Mouse (Mus musculus): ENCODE results near the gene Reg4.
A peak's percentile ranks its signal among the peaks of the same experiment; 100 is the strongest.

The Reg4 gene

DNA sequence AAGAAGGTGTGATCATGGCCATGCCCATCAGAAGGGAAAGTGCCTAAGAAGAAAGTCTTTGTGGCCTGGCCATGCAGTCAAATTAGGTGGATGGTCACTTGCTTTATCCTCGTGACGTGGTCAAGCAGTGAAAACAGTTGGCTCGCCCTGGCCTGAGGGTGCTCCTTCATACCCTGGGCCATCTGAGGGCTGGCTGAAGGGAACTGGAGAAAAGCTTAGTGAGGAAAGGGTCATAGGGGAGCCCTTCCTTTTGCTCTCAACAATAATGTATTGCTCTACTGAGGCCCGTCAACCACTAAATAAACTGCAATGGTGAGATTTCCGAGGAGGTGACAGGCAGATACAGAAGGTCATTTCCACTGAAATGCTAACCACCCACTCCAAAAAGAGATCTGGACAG, 15.3 kb downstream of the Reg4 start:
- DNase-seq (ENCODE audit: low spot score) = no peak

DNA sequence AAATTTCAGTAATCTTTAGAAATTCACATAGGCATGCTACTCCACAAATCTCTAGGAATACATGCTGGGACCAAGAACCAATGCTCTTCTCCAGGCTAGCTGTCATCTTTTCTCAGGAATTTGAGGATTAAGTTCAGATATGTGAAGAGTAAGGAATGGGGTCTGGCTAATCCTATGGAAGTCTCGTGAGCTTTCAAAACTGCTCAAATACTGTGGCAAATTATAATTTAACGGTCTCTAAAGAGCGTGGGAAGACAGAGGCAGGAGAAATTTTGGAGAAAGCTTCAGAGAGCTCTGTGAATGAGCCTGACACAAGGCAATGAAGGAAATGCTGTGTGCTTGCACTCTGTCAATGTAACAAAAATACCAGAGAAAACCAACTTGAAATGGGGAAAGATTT, 16.2 kb downstream of the Reg4 start:
- no peak for DNase-seq (ENCODE audit: low spot score)

DNA sequence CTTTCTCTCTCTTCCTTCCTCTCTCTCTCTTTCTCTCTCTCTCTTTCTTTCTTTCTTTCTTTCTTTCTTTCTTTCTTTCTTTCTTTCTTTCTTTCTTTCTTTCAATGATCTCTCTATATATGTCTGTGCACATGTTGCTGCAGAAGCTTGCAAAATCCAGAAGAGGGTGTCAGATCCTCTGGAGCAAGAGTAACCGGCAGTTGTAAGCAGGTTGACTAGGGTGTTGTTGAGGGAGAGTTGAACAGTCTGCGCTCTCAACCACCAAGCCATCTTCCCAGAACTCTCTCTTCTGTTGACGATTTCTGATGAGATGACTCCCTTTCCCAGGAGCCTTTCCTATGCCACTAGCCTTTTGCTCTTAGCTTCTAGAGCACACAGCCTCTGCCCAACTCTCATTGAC, 20.1 kb downstream of the Reg4 start:
- no peak for DNase-seq (ENCODE audit: low spot score)

DNA sequence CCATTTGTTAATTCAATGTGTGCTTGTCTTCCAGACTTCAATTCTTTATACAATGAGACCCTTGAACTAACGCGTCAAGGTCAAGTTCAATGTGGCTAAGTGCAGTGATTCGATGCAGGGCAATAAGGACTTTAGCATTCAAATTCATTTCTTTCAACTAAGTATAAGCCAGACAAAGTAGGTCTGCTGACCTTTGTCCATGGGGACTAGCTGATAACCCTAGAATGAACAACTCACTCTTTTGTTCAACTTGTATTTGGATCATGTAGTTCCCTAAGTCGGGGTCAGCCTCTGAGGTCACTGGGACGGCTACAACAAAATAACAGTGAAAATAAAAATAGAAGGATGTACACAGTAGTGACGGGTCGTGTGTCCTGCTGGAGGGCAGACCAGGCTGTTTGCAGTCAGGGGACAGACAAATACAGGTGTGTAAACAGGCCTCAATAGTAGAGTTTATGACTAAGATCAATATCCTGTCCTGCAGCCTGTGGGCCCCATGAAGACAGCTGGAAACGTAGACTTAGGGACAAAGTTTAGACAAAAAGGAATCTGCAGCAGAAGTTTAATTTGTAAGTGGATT, 20.6 kb downstream of the Reg4 start:
- DNase-seq (ENCODE audit: low spot score) = no peak

DNA sequence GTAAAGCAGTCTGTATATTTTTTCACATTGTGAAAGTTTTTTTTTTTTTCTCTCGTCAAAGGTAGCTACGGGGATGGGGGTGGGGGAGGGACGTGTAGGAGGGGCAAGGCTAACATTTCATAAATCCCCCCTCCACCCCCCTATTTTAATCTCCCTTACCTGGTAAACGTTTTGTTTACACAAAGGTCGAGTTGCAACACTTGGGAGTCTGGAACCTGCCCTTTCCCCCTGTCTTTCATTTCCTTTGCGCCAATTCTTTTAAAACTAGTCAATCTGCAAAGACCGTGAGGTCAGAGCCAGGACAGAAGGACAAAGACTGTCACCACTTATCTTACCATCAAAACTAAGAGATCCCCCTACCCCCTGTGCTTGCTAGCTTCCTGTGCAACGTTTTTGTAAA, 23.9 kb downstream of the Reg4 start:
- no peak for DNase-seq (ENCODE audit: low spot score)

DNA sequence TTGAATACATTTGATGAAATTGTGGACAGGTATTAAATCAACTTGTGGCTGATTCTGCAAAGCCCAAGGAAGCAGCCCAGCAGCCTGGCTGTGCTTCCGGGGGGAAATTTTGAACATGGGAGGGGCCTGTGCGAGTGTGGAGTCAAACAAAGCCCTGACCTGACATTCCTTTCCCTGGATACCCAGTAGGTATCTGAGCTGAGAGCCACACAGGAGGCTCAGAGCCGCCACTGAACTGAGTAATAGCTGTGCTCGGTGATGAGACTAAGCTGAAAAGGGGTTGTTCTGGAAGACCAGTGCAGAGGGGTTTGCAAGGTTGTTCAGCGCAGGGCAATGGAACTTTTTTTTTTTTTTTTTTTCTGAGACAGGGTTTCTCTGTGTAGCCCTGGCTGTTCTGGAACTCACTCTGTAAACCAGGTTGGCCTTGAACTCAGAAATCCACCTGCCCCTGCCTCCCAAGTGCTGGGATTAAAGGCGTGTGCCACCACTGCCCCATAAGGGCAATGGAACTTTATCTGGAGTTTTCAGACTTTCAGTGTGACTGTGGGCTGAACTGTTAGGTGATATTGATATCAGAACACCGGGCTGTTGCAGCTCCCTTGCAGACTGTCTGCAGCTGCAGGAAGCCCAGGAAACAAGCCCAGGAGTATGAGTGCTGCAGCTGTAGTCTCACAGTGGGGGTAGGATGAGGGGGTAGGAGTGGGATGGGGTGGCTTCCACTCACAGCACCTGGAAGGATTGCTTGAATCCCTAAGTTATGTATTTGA, 25.2 kb downstream of the Reg4 start:
- no peak for DNase-seq (ENCODE audit: low spot score)

DNA sequence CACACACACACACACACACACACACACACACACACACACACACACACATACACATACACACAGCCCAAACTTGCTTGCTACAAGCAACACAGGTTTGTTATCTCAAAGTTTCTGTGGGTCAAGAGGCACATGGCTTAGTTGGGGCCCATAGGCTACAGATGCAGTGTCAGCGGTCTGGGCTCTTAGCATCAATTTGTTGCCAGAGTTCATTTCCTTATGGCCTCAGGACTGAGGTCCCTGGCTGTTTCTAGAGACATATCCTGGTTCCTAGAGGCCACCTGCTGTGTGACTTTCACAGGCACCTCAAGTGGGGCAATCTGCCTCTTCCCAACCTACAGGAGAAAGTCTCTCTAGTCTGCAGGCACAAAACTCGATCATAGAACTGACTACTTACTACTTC, 27.4 kb downstream of the Reg4 start:
- DNase-seq (ENCODE audit: low spot score) = no peak

DNA sequence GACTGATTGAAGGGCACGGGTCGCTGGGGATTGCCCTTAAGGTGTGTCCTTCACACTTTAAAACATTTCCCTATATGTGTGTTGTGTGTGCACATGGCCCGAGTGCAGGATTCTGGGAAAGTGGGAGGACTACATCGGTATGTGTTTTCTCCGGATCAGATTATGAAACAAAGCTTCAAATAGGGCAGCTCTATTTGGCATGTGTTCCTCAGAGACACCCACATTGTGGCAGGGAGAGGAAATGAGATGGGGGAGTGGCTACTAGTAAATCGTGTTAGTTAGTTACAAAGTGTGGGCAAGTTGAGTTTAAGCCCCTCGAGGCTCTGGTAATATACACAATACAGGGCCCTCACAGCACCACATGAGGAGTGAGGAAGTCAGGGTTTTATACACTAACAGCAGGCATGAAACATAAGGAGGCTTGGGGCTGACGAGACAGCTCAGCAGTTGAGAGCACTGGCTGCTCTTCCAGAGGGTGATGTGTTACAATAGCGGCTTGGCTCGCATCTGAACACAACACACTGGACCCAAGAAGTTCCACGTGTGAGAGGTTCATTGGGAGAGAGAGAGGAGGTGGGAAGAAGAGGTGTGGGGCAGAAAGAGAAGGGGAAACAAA, 28.0 kb downstream of the Reg4 start:
- no peak for DNase-seq (ENCODE audit: low spot score)

DNA sequence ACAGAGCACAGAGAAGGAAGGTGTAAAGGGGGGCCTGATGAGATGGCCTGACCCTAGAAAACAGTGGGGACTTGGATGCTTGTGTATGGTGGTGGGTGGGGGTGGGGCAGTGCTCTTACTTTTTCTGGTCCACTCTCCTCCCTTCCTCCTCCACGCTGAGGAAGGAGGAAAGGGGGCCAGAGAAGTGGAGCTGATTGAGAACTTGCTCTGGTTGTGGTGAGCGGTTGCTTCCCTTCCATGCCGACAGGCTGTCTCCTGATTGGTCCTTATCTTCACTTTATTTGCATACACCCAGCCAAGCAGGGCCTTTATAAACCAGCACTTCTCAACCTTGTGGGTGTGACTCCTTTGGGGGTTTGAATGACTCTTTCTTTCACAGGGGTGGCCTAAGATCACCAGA, 32.1 kb downstream of the Reg4 start:
- DNase-seq (ENCODE audit: low spot score) = no peak

DNA sequence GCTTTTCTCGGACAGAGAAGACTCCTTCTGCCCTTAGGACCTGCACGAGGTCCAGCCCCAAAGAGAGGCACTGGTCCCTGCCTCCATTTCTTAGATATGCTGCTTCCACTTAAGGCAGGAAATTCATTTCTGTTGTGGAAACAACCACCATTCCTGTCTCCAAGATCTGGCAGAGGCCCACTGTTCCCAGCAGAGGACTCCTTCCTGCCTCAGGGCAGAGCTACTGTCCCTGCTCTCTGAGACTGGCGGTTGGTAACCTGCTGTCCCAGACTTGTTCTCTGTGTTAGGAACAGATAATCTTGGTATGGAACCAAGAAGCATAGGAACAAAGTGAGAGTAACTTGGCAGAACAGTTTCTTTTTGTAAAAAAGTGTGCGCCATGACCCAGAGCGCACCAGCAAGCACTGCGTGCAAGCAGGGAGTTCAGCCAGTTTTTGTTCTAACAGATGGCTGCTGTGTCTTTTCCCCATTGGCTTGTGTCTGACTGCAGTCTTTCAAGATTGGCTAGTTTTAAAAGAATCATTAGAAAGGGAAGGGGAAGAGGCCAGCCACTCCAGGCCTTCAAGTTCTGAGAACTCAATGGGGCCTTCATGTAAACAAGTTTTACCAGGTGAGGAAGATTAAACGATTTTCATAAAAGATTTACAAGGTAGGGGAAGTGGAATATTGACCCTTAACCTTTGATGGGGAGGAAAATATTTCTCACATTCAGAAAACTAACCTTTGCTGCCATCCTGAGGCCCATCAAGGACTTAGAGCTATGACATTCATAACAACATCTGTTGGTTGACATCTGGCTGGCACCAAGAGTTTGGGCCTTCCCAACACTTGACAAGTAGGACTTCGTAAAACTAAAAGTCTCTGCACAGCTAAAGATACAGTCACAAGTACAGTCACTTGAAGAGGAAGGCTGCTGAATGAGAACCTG, 33.0 kb downstream of the Reg4 start:
- DNase-seq (ENCODE audit: low spot score) = no peak

DNA sequence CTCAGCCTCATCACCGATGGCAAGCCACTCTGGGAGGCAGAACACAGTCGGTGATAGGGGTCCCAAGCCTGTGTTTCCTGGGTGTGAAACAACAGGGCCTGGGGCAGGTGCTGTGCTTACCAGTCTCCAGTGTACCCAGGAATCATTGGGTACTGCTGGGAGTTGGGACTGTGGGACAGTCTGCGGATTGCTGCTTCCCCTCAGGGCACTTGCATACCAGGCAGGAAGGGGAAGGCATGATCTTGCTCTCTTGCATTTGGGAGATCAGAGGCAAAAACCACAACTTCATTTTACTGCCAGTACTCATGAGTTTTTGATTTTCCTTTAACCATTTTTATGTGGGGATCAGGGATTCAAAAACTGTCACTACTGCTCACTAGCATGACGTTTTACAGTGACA, 36.8 kb downstream of the Reg4 start:
- no peak for DNase-seq (ENCODE audit: low spot score)

DNA sequence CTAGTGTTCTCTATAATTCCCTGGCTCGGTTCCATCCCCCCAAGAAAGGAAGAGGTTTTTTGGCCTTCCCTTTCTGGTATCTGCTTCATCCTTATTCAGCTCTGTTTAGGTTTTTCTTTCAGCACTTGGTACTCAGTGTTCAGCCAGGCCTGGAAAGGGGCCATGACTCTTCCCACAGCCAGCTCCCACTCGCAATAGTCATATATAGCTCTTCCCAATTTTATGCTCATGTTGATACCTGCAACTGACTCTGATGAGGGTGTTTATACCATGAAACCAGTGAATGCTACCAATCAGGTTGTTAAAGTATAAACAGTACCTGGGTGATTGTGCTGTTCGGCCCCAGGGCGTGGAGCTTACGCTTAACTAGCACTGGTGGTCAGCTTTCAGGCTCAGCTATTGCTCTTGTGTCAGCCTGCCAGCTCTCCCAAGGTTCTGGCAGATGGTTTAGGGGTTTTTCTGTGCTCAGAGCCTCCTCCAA, 37.4 kb downstream of the Reg4 start:
- peak; percentile 23 for DNase-seq (ENCODE audit: low spot score)

DNA sequence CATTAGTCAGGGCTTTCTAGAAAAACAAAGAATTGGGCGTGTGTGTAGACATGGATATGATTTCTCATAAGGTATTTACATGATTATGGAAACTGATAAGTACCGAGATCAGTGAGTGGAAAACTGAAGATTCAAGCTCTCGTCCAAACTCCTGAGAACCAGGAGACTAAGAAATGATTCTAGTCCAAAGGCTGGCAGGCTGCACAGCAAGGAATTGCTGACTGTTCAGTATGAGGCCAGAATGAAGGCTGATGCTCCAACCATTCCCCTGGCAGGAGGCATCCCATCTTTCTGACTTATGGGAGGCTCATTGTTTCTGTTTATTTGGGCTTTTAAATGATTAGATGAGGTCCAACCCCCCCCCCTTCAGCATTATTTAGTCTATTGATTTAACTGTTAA, 38.6 kb downstream of the Reg4 start:
- no peak for DNase-seq (ENCODE audit: low spot score)

DNA sequence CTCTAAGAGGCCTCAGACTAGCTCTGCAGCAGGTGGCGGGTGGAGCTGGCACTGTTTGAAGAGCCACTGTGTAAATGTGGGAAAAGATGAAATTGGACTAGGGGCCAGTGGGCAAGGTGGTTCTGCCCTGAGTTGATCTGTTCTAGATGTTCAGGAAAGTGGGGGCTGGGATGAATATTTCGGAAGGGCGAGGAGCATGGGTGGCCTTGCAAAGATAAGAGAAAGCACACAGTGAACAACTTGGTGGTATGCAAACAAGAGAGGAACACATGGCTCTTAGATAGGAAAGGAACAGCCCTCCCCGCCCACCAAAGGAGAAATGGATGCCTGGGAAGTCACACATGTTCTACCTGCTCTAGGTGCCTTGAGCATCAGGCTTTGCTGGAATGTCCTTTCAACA, 39.5 kb downstream of the Reg4 start:
- DNase-seq (ENCODE audit: low spot score) = no peak

DNA sequence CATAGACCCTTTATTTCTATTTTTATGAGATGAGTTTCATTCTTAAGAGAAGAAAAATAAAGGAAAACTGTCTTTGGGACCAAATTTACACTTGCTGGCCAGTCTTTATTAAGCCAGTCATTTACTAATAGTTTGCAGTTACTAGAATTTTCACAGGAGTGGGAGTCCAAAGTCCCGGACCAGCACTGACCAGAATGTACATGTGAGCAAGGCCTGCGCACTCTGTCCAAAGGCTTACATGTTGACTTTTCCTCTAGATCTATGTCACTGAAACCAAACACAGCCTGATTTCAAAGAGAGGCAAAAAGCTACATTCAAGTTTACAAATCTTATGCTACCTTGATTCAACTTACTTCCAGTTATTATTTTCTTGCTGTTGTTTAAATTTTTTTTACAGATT, 40.2 kb downstream of the Reg4 start:
- DNase-seq (ENCODE audit: low spot score) = no peak

DNA sequence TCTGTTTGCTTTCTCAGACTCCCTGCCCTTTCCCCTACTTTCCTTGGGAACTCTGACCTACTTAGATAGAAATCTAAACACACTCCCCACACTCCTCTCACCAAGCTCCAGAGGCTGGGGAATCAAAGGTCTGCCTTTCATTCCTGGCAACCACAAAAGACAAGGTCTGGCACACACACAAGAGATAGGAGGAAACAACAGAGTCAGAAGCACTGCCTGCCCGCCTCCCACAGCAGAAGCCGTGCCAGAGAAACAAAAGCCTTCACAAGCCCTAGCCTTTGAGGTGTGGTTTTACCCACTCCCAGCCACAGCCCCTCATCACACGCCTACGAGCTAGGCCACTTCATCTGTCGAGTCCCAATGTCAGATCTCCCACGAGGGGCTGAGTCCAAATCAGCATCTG, 45.3 kb downstream of the Reg4 start:
- DNase-seq (ENCODE audit: low spot score) = no peak

DNA sequence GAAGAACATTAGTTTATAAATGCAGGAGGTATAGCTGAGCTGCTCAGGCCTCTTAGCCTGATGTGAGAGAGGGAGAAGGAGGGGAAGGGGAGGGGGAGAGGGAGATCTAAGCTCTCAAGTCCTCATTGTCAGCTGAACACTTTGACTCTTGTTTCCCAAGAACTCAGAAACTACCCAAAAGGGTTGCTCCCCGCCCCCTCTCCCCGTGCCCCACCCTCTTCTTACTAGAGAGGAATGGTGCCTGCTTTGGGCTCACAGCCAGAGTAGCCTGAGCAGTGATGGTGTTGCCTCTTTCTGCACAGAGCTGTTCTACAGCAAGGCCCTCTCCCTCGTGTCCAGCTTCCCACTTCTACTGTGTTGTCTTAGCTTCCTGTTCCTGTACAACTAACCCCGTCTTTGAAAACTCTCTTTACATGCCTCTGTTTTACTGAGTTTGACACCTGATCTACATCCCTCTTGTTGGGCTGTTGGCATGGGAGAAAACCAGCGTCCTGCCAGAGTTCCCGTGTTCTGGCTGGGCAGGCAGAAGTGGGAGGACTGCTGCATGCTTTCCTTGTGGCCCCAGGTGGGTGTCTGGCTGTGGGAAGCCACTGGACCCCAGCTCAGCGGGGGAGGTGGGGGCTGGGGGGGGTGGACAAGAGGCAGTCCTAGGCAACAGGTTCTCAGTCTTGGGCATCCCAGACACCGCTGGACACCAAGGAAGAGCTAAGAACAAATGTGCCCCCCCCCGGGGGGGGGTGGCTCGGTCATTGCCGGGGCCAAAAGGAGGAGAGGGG, 51.9 kb downstream of the Reg4 start:
- no peak for DNase-seq (ENCODE audit: low spot score)

DNA sequence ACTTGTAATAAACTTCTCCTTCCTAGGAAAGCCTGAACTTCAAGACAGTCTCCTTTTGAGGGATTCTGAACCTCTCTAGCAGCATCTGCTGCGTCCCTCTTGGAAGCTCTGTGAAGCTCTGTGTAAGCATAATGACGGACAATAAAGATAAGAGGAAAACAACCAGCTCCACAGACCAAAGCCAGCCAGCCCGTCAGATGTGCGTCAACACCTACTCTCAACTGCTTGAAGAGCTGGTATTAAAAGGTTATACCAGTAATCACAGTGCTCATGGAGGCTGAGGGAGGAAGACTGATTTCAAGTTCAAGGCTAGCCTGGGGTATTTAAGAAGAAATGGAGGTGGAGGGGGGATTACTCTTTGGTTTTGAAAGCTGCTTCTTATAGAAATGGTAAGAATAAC, 57.7 kb downstream of the Reg4 start:
- no peak for DNase-seq (ENCODE audit: low spot score)

DNA sequence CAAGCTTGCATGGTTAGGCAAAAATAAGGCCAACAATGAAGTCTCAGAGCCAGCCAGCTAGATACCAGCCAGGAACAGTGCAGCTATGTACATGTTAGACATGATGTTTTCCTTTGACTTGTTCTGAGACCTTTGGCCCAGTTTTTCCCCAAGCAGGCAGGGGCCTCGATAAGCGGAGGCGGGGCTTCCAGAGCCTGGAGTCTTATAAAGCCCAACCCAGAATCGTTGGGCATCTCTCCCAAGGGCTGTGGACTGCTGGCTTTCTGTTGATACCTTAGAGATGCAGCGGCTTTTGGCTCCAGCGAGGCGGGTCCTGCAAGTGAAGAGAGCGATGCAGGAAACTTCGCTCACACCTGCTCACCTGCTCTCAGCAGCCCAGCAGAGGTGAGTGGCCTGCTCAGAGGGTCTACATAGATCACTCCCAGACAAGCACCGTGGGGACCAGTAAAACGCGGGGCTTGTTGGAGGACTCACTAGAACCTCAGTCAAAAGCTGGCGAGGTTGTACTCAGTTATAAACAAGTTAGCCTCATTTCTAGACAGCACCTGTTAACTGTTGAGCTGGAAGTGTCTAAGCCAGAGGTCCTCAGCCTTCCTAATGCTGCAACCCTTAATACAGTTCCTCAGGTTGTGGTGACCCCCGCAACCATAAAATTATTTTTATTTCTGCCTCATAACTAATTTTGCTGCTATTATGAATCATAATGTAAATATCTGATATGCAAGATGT, 58.4 kb downstream of the Reg4 start, which contains the start of gene Hmgcs2:
Gene Hmgcs2 (plus strand): TSS at position 232 of the 729 bp plus-strand sequence.
- DNase-seq (ENCODE audit: low spot score) = no peak

DNA sequence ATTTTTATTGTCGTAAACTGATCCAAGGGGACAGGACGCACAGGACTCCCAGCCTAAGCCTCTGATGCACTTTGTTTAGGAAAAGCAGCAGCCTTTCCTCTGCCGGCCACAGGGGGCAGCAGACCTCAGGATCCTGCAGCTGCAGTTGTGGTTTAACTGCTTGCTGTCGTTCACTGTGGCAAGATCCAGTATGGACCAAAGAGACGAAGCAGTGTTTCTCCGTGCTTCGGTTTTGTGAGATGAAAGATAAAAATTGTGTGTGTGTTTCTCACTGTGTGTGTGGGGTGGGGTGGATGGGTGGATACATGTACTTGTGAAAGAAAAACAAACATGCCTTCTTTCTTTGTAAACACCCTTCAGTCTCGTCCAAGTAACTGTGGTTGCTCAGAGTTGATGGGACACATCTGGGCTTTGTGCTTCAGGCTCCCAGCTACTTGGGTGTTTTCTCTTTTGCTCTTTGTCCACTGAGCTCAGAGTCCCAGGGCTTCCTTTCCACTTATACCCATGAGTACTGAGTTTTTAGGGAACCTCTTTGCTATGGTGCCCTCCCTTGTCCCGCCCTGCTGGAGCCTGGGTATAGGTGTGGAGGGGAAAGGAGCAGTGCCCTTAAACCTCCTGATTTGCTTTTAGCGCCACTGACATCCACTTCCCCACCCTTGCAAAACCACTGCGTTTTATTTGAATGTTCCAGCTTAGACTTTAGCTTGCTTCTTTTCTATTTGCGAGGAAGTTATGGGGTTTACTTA, 59.1 kb downstream of the Reg4 start:
- DNase-seq (ENCODE audit: low spot score) = peak; percentile 24
